Mouse (Mus musculus): ENCODE measurements around the gene Crybb1.

Gene Crybb1

DNA sequence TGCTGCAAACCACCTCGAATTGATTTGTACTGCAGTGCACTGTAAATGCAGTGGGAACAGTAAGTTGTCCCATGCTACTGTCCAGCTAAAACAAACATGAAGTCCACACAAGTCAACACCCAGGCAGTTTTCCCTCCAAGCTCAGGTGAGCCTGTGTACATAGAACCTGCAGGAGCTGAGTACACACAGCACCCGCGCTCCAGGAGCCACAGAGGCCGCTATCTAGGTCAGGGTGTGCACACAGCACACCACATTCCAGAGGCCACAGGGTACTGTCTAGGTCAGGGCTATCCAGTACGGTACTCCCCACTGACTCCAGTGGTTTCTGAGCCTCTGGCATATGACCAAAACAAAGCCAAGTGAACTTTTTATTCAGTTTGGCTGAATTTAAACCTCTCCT lies 46.7 kb downstream of the Crybb1 start:
- no peak for DNase-seq (ENCODE audit: low read depth)

DNA sequence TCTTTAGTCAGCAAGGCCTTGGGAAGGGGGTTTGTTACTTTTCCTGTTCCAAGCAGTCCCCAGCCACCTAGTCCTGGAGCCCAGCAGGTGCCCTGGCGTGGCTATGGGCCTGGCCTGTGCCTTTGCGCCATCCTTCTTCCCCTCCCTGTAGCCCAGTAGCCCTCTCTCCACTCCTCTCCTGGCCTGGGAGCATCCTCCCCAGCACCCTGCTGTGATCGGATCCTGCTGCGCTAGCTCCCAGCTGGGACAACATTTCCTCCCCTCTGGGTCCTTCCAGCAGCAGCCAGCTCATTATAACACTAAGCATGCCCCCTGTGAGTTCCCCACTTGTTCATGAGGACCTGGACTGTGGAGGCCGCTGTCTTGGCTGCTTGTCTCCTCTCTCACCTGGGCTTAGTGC lies 50.2 kb downstream of the Crybb1 start:
- DNase-seq (ENCODE audit: low read depth): no peak

DNA sequence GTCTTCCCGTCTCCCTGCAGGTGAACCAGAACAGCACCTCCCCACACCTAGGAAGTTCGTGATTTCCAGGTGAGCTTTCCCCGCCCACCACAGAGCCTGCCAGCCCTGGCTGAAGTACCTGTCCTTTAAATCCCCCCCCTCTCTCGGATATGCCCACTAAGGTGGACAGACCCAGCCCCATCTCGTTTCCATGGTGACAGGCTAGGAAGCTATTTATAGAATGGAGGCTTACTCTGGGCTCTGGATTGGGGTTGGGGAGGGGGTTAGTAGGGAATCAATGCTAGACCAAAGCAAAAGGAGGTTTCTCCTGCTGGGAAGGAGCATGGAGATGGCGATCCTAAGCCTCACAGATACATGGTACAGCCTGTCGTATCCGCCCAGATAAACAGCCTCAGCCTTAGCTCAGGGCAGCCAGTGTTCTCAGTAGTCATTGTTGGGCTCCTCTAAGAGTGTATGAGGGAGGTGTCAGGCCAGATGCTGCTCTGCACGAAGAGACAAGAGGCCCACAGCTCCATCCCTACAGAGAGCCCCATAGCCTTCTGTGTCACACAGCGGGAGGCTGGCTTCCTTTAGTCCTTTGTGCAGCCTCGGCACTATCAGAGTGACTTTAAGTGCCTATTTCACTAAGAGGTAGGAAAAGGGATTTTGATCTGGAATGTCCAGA lies 57.7 kb downstream of the Crybb1 start:
- no peak for DNase-seq (ENCODE audit: low read depth)

DNA sequence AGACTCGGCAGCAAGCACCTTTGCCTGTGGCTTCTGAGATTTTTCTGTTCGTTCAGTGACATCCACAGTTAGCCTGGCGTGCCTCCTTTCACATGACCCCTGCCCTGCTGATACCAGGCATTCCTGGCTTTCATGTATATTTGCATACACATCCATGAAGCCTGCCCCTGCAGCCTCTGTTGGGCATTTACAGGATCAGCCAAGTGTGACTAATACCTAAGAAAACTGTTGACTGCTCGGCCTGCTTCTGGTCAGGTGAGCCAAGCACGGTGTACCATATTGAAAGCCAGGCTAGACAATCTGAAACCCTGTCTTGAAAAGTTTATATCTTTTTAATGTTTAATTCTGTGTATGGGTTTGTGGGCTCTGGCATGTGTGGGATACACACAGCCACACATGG lies 60.9 kb downstream of the Crybb1 start:
- no peak for DNase-seq (ENCODE audit: low read depth)

DNA sequence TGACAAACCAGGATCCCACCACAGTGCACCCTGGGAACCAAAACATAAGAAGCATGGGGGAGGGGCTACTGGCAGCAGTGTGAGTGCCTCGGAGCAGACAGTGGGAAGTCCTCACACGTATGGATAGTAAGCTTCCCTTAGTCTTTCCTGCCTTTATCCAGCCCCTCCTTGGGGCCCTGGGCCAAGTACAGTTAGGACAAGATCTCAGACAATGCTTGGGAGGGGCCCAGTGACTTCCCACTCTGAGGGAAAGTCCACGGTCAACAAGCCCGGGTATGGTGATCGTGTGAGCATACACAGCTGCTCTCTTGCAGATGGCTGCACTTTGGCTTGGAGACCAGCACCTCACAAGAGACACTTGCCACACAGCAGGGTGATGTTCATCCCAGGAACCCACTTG lies 61.7 kb downstream of the Crybb1 start:
- no peak for DNase-seq (ENCODE audit: low read depth)
